Mouse (Mus musculus) megakaryocyte, embryonic 14.5 days (primary cell): ENCODE data around the gene Pold4. TPM values are rescaled to one million over a fixed set of nuclear protein-coding genes. Genes with fewer than 3 reads are reported as not detected.
A peak's percentile ranks its signal among the peaks of the same experiment; 100 is the strongest.

ENCODE experiments used
- H3K27me3 ChIP-seq: replicated peaks from 2 replicates; pipeline ENCODE3; 2012; ENCODE audit warnings: inconsistent platforms
- H3K36me3 ChIP-seq: replicated peaks from 2 replicates; pipeline ENCODE3; 2012; ENCODE audit warnings: low read length, inconsistent platforms, mixed read lengths
- H3K4me1 ChIP-seq: 2 replicates; pipeline ENCODE4 v1.6.1; 2012; ENCODE audit warnings: inconsistent platforms
- H3K4me3 ChIP-seq: replicated peaks from 2 replicates; pipeline ENCODE3; 2012; ENCODE audit warnings: moderate library complexity, mild to moderate bottlenecking, inconsistent platforms
- H3K9me3 ChIP-seq: 2 replicates; pipeline ENCODE4 v1.6.1; 2012; ENCODE audit warnings: inconsistent platforms
- FLI1 ChIP-seq: IDR thresholded peaks from 2 replicates; pipeline ENCODE4 v1.6.1; 2012; ENCODE audit warnings: low read length, inconsistent platforms, mixed read lengths
- GATA1 ChIP-seq: IDR thresholded peaks from 3 replicates; pipeline ENCODE4 v1.6.1; 2012; ENCODE audit warnings: mixed read lengths, low read length, inconsistent platforms, borderline replicate concordance
- polyA plus RNA-seq: library from polyadenylated mRNA; stranded (reverse); fragments of >175 nt; gene quantifications from 2 replicates; pipeline ENCODE4 v1.2.3, GENCODE M21; 2012; ENCODE audit warnings: low replicate concordance; ENCODE audit not compliant: insufficient read depth

Pold4 gene
- polyA plus RNA-seq, 1 experiment = 67.5 TPM

DNA sequence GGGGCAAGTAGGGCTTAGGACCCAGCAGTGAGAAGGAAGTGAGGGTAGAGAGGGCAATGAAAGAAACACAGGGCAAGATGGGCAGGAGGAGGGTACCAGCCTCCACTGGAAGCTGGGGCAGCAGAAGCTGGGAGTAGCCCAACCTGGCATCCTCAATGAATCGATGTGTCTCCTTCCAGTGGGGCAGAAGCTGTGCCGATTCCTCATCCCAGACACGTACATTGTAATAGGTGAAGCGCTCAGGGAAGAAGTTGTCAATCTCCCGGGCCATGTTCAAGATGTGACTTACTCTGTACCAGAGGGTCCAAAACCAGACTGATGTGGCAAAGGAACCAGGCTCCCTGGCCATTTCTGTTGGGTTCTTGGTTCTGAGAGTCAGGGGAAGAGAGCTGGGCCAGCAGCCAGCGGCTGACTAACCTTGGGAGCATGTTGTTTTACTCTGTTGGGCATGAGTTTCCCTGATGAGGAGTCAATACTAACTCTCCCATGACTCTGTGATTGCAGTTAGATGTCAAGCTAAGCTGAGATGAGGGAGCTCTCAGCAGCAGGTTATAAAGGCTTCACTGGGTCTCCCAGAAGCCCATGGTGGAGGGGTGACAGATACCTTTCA, 32.6 kb downstream of the Pold4 start:
- Histone ChIP-seq H3K4me3 (no peak overlapping the region), H3K9me3 (no peaks in the 10 kb centered on the region), H3K4me1 (peaks cover 59% of the 10 kb centered on the region), H3K36me3 (peaks cover 67% of the 10 kb centered on the region), H3K27me3 (peaks cover 2% of the 10 kb centered on the region)
- TF ChIP-seq FLI1 (no peak), GATA1 (no peak)

GRCm38 (mm10) chr19:4265956-4266355, 34.3 kb downstream of the Pold4 start:
- Histone ChIP-seq H3K4me1 (peaks cover 61% of the 10 kb centered on the region), H3K4me3 (peak overlapping the region; percentile 30), H3K27me3 (peaks cover 11% of the 10 kb centered on the region), H3K9me3 (no peaks in the 10 kb centered on the region), H3K36me3 (peaks cover 70% of the 10 kb centered on the region)
- TF ChIP-seq FLI1 (no peak), GATA1 (no peak)

- peaks cover 59% of the 10 kb centered on the region for H3K36me3 ChIP-seq
Measured at GRCm38 (mm10) chr19:4268566-4269361, 37.1 kb downstream of the Pold4 start, which contains the start of gene Ssh3. Gene Ssh3 (minus strand): TSS chr19:4269180.

GRCm38 (mm10) chr19:4270187-4270586, 38.5 kb downstream of the Pold4 start:
- H3K27me3 ChIP-seq = peaks cover 21% of the 10 kb centered on the region
- no peak overlapping the region for H3K4me3 ChIP-seq
- H3K4me1 ChIP-seq = peaks cover 33% of the 10 kb centered on the region
- H3K9me3 ChIP-seq = no peaks in the 10 kb centered on the region
- H3K36me3 ChIP-seq = peaks cover 45% of the 10 kb centered on the region
- no peak for TF ChIP-seq FLI1
- no peak for TF ChIP-seq GATA1

More at GRCm38 (mm10) chr19:4268566-4269361, 37.1 kb downstream of the Pold4 start, which contains the start of gene Ssh3:
- peaks cover 38% of the 10 kb centered on the region for H3K4me1 ChIP-seq
- no peaks in the 10 kb centered on the region for H3K9me3 ChIP-seq
- H3K4me3 ChIP-seq = peak within 1 kb of the TSS; percentile 95
- TF ChIP-seq FLI1 = no peak
- no peak for TF ChIP-seq GATA1
- H3K27me3 ChIP-seq = peaks cover 21% of the 10 kb centered on the region

- H3K36me3 ChIP-seq = peaks cover 37% of the 10 kb centered on the region
- peaks cover 21% of the 10 kb centered on the region for H3K27me3 ChIP-seq
- H3K9me3 ChIP-seq = peaks cover 1% of the 10 kb centered on the region; the same call in 1 of the 2 replicates
- TF ChIP-seq GATA1 = no peak
- no peak for TF ChIP-seq FLI1
- H3K4me1 ChIP-seq = peaks cover 33% of the 10 kb centered on the region
- H3K4me3 ChIP-seq = no peak overlapping the region
Measured at GRCm38 (mm10) chr19:4270972-4271371, 39.3 kb downstream of the Pold4 start.

DNA sequence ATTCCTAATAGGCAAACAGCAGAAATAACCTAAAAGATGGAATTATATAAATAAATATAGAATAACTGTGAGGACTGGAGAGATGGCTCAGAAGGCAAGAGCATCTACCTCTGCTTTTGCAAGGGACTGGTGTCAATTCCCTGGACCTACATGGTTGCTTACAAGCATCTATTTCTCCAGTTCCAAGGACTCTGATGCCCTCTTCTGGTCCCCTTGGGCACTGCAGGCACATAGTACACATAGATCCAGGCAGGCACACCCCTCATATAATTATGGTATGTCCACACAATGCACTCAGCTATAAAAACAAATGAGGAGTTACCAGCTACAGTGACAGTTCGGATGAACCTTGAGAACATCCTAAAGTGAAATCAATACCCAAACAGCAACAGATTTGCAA, 47.8 kb downstream of the Pold4 start:
- peaks cover 10% of the 10 kb centered on the region for H3K27me3 ChIP-seq
- peaks cover 21% of the 10 kb centered on the region for H3K36me3 ChIP-seq
- TF ChIP-seq FLI1 = no peak
- TF ChIP-seq GATA1 = no peak
- H3K4me1 ChIP-seq = peaks cover 32% of the 10 kb centered on the region
- peaks cover 7% of the 10 kb centered on the region for H3K9me3 ChIP-seq
- no peak overlapping the region for H3K4me3 ChIP-seq

- H3K9me3 ChIP-seq = peaks cover 7% of the 10 kb centered on the region
- H3K4me1 ChIP-seq = peaks cover 42% of the 10 kb centered on the region
- TF ChIP-seq FLI1 (no peak), GATA1 (no peak)
- peaks cover 10% of the 10 kb centered on the region for H3K27me3 ChIP-seq
- no peak overlapping the region for H3K4me3 ChIP-seq
- peaks cover 31% of the 10 kb centered on the region for H3K36me3 ChIP-seq
Measured at GRCm38 (mm10) chr19:4280425-4280824, 48.7 kb downstream of the Pold4 start.

- H3K36me3 ChIP-seq = peaks cover 57% of the 10 kb centered on the region
- peaks cover 4% of the 10 kb centered on the region for H3K9me3 ChIP-seq
- H3K27me3 ChIP-seq = peaks cover 8% of the 10 kb centered on the region
- H3K4me3 ChIP-seq = peak within 1 kb of the TSS; percentile 98
- TF ChIP-seq GATA1 (no peak), FLI1 (no peak)
- peaks cover 62% of the 10 kb centered on the region for H3K4me1 ChIP-seq
Measured at GRCm38 (mm10) chr19:4282898-4283553, 51.3 kb downstream of the Pold4 start, which contains the start of gene Ankrd13d. Gene Ankrd13d (minus strand): TSS chr19:4283137.

Other genes starting within 250 kb of the Pold4 start
- gene Acy3, start 245.3 kb upstream of the Pold4 start, polyA plus RNA-seq = 6.4 TPM in 1 of 2 replicates, not detected in the other
- gene Tbx10, start 239.1 kb upstream of the Pold4 start, polyA plus RNA-seq = not detected in 2 replicates
- 11.7 and 19.3 TPM in 2 replicates for gene Nudt8, start 231.3 kb upstream of the Pold4 start, polyA plus RNA-seq
- 0.74 and 0.93 TPM in 2 replicates for gene Gm49405, start 231.3 kb upstream of the Pold4 start, polyA plus RNA-seq
- gene Doc2g, start 228.6 kb upstream of the Pold4 start, polyA plus RNA-seq = 2.7 and 7.3 TPM in 2 replicates
- 111 and 122 TPM in 2 replicates for gene Ndufv1, start 219.1 kb upstream of the Pold4 start, polyA plus RNA-seq
- gene Gstp1, start 193.9 kb upstream of the Pold4 start, polyA plus RNA-seq = 128 and 173 TPM in 2 replicates
- gene Gstp2, start 185.9 kb upstream of the Pold4 start, polyA plus RNA-seq = not detected in 2 replicates
- not detected in 2 replicates for gene Gstp3, start 172.3 kb upstream of the Pold4 start, polyA plus RNA-seq
- gene Cabp2, start 150.3 kb upstream of the Pold4 start, polyA plus RNA-seq = not detected in 2 replicates
- 140 and 181 TPM in 2 replicates for gene Cdk2ap2, start 134.7 kb upstream of the Pold4 start, polyA plus RNA-seq
- 122 and 153 TPM in 2 replicates for gene Pitpnm1, start 131.9 kb upstream of the Pold4 start, polyA plus RNA-seq
- 293 and 434 TPM in 2 replicates for gene Aip, start 106.0 kb upstream of the Pold4 start, polyA plus RNA-seq
- not detected in 2 replicates for gene Gpr152, start 92.1 kb upstream of the Pold4 start, polyA plus RNA-seq
- gene Cabp4, start 87.9 kb upstream of the Pold4 start, polyA plus RNA-seq = 0.51 and 1.2 TPM in 2 replicates
- gene Coro1b, start 83.3 kb upstream of the Pold4 start, polyA plus RNA-seq = 110 and 364 TPM in 2 replicates
- gene Ptprcap, start 78.3 kb upstream of the Pold4 start, polyA plus RNA-seq = 777 and 793 TPM in 2 replicates
- gene Rps6kb2, start 68.5 kb upstream of the Pold4 start, polyA plus RNA-seq = 108 and 492 TPM in 2 replicates
- gene Carns1, start 56.4 kb upstream of the Pold4 start, polyA plus RNA-seq = 1.3 and 5.6 TPM in 2 replicates
- gene Tbc1d10c, start 40.6 kb upstream of the Pold4 start, polyA plus RNA-seq = 24.1 and 31.5 TPM in 2 replicates
- 268 and 792 TPM in 2 replicates for gene Ppp1ca, start 39.8 kb upstream of the Pold4 start, polyA plus RNA-seq
- gene Rad9a, start 30.2 kb upstream of the Pold4 start, polyA plus RNA-seq = 22.1 and 24.3 TPM in 2 replicates
- 0.09 and 2.0 TPM in 2 replicates for gene Clcf1, start 17.7 kb upstream of the Pold4 start, polyA plus RNA-seq
- 8.5 and 73.0 TPM in 2 replicates for gene AC109138.7, start 17.5 kb upstream of the Pold4 start, polyA plus RNA-seq
- 16.5 and 28.6 TPM in 2 replicates for gene Ssh3, start 37.3 kb downstream of the Pold4 start, polyA plus RNA-seq
- gene Ankrd13d, start 51.2 kb downstream of the Pold4 start, polyA plus RNA-seq = 5.6 TPM in 1 of 2 replicates, not detected in the other
- 265 and 541 TPM in 2 replicates for gene Grk2, start 74.3 kb downstream of the Pold4 start, polyA plus RNA-seq
- gene Kdm2a, start 166.4 kb downstream of the Pold4 start, polyA plus RNA-seq = 9.4 and 14.6 TPM in 2 replicates
- gene Rhod, start 207.5 kb downstream of the Pold4 start, polyA plus RNA-seq = 0.16 TPM in 1 of 2 replicates, not detected in the other
- gene Syt12, start 245.5 kb downstream of the Pold4 start, polyA plus RNA-seq = not detected in 2 replicates